Mouse (Mus musculus) liver, postnatal 0 days (tissue): ENCODE results near the gene Spc24.

Experiments
- CTCF ChIP-seq: sonication (generic); IDR thresholded peaks from 2 replicates; pipeline ENCODE4 v1.5.1; 2016; ENCODE audit warnings: antibody characterized with exemption, low read depth
- EP300 ChIP-seq: IDR thresholded peaks from 2 replicates; pipeline ENCODE4 v1.6.1; 2016; ENCODE audit warnings: antibody characterized with exemption, low read depth, mild to moderate bottlenecking

GRCm38 (mm10) chr9:21754516-21755321, 5.4 kb downstream of the Spc24 start:
- no peak for TF ChIP-seq CTCF
- TF ChIP-seq EP300 = no peak
